Mouse (Mus musculus) E14TG2a.4 (cell line): Measurements from ENCODE around the gene Tnfrsf1a.

Experiments
- H3K27me3 ChIP-seq: 2 replicates; pipeline ENCODE4 v1.6.1; 2014; ENCODE audit warnings: low read length, control low read depth; ENCODE audit not compliant: insufficient read depth
- H3K36me3 ChIP-seq: 2 replicates; pipeline ENCODE4 v1.6.1; 2014; ENCODE audit warnings: low read length, control low read depth; ENCODE audit not compliant: insufficient read depth
- H3K4me1 ChIP-seq: replicated peaks from 2 replicates; pipeline ENCODE4 v1.6.1; 2014; ENCODE audit warnings: low read depth, low read length, control low read depth
- H3K4me3 ChIP-seq: replicated peaks from 2 replicates; pipeline ENCODE4 v1.5.1; 2014; ENCODE audit warnings: mild to moderate bottlenecking, low read length
- H3K9me3 ChIP-seq: 2 replicates; pipeline ENCODE4 v1.6.1; 2014; ENCODE audit warnings: low read length, control low read depth
- CTCF ChIP-seq: conservative IDR thresholded peaks from 2 replicates; pipeline ENCODE4 v1.5.1; 2014; ENCODE audit warnings: low read length
- NANOG ChIP-seq: IDR thresholded peaks from 2 replicates; pipeline ENCODE4 v1.6.1; 2014; ENCODE audit warnings: borderline replicate concordance, low read length, mixed read lengths
- POU5F1 ChIP-seq: IDR thresholded peaks from 2 replicates; pipeline ENCODE4 v1.6.1; 2014; ENCODE audit warnings: low read length, borderline replicate concordance

Tnfrsf1a gene

DNA sequence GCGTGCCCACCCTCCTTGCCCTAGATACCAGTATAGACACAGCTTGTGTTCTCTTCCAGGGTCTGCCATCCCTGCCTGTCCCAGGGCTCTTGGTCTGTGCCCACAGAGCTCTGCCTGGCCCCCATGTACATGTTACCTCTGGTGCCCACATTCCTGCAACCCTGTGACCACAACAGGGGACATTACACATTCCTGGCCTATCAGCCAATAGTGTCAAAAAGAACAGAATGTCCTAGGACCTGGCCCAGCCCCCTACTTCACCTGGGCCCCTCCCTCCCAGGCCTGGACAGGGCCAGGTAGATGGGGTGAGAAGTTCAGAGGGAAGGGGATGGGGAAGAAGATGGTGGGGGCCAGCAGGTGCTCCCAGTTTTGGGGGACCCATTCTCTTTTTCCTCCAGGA lies 28.8 kb upstream of the Tnfrsf1a start, which contains the start of gene Scnn1a:
Scnn1a (plus strand) TSS at position 337 of the 400 bp plus-strand sequence.
- H3K36me3 ChIP-seq = no peaks in the 10 kb centered on the region
- peaks cover 77% of the 10 kb centered on the region for H3K27me3 ChIP-seq
- peak within 1 kb of the TSS; percentile 57 for H3K4me3 ChIP-seq
- peaks cover 47% of the 10 kb centered on the region for H3K4me1 ChIP-seq
- H3K9me3 ChIP-seq = no peaks in the 10 kb centered on the region
- TF ChIP-seq POU5F1 (no peak), CTCF (no peak), NANOG (no peak)

DNA sequence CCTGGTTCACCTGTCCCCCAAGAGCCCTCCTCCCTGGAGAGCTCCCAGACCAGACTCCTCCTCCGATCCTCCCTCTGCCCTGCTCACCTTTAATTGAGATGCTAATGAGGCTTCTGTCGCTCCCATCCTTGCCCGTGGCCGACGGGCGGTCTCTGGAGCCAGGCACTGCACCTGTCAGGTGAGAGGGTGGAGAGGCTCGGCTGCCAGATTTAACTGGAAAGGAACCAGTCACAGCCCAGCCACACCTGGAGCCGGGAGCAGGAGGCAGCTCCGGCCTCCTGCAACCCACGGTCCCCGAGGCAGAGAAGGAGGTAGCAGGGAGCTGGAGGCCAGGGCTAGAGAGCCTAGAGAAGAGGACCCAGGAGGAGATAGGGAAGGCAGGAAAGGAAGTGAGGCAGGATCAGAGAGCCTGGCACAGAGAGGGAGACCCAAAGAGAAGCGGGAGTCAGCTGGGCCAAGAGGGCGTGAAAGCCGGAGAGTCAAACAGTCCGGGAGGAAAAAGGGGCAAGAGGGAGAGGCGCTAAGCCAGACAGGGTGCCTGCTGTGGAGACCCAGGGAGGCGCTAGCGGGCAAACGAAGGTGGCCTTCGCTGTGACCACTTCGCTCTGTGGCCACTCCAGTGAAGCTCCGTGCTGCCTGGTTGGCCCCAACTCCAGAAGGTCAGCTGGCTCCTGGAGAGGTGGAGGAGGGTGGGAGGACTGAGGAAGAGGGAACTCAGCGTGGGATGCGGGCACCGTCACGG lies 27.9 kb upstream of the Tnfrsf1a start:
- TF ChIP-seq NANOG (no peak), POU5F1 (no peak), CTCF (no peak)
- peak overlapping the region; percentile 57 for H3K4me3 ChIP-seq
- no peaks in the 10 kb centered on the region for H3K36me3 ChIP-seq
- peaks cover 47% of the 10 kb centered on the region for H3K4me1 ChIP-seq
- no peaks in the 10 kb centered on the region for H3K9me3 ChIP-seq
- peaks cover 74% of the 10 kb centered on the region for H3K27me3 ChIP-seq

DNA sequence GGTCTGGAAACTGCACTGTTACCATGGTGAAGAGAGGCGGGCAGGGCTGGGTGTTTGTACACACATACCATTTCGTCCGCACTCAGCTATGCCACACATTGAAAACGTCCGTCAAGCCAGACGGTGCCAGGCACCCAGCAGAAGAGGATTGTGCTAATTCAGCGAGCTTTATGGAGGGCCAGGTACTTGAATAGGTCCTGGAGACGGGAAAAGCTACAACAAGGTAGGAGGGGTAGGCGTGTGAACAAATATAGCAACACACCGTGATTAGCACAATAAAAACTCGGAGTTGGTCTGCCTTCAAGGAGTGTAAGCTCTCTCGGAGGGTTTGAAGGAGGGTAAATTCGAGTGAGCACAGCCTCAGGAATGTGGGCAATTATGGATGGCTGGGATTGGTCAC lies 26.4 kb upstream of the Tnfrsf1a start:
- H3K27me3 ChIP-seq = peaks cover 77% of the 10 kb centered on the region
- no peaks in the 10 kb centered on the region for H3K36me3 ChIP-seq
- no peak for TF ChIP-seq POU5F1
- no peak for TF ChIP-seq NANOG
- TF ChIP-seq CTCF = no peak

DNA sequence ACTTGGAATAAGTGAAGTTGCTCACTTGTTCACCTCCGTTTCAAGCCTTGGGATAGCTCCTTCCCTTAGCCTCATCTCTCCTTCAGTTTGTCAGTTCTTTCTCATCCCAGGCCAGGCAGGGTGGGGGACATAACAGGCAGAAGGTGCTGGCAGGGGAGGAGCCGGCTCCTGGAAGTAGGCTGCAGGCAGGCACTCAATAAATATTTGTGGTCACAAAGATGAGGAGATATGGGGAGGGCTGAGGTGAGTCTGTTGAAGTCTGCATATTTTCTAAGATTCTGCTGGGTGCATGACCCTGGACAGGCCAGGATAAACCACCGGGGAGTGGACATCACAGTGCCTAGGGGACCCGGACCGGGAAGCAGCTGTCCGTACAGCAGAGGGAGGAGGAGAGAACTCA lies 25.6 kb upstream of the Tnfrsf1a start:
- no peaks in the 10 kb centered on the region for H3K9me3 ChIP-seq
- H3K4me3 ChIP-seq = no peak overlapping the region
- peaks cover 51% of the 10 kb centered on the region for H3K4me1 ChIP-seq
- TF ChIP-seq POU5F1 (no peak), NANOG (no peak), CTCF (no peak)
- no peaks in the 10 kb centered on the region for H3K36me3 ChIP-seq
- H3K27me3 ChIP-seq = peaks cover 75% of the 10 kb centered on the region

More for the DNA sequence above, 26.4 kb upstream of the Tnfrsf1a start:
- Histone ChIP-seq H3K4me3 (peak overlapping the region; percentile 57; the same call in 1 of the 2 replicates), H3K9me3 (no peaks in the 10 kb centered on the region), H3K4me1 (peaks cover 47% of the 10 kb centered on the region)

DNA sequence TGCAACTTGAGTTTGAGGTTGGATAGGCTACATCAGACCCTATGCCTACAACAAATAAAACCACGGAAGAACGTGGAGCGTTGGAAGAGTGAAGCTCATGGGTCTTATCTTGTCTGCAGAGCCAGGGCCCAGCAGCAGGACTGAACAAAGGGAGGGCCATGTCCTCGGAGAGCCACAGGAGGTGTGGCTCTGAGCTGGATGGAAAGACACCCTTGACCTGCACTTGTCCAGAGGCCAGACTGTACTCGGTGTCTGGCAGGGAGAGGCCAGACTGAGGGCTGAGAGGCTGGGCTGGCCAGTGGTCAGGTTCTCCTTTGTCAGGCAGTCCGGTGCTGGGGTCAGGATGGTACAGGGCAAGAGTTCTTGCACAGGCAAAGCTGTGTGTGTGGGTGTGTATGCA lies 23.8 kb upstream of the Tnfrsf1a start:
- TF ChIP-seq POU5F1 (no peak), CTCF (no peak), NANOG (no peak)
- Histone ChIP-seq H3K9me3 (no peaks in the 10 kb centered on the region), H3K36me3 (no peaks in the 10 kb centered on the region), H3K27me3 (peaks cover 66% of the 10 kb centered on the region), H3K4me3 (no peak overlapping the region), H3K4me1 (peaks cover 45% of the 10 kb centered on the region)

DNA sequence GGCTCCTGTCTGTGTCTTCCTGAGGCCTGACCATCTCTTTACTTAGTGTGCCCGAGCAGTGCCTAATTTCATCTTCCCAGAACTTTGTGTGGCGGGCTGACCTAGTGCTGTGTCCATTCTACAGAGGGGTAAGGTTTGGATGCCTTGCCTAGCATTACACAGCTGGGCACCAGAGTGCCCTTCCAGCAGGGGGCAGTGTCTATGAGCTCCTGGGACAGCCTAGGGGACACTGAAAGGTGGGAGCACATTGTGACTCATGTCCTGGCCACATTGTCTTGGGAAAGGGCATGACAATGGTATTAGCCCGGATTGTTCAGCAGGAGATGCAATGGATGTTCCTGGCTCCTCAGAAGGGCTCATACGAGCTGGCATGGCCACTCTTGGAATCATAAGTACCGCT lies 20.9 kb upstream of the Tnfrsf1a start:
- Histone ChIP-seq H3K4me1 (peaks cover 23% of the 10 kb centered on the region), H3K9me3 (no peaks in the 10 kb centered on the region), H3K36me3 (no peaks in the 10 kb centered on the region), H3K4me3 (no peak overlapping the region), H3K27me3 (peaks cover 61% of the 10 kb centered on the region)
- TF ChIP-seq NANOG (no peak), CTCF (peak; percentile 55), POU5F1 (no peak)

DNA sequence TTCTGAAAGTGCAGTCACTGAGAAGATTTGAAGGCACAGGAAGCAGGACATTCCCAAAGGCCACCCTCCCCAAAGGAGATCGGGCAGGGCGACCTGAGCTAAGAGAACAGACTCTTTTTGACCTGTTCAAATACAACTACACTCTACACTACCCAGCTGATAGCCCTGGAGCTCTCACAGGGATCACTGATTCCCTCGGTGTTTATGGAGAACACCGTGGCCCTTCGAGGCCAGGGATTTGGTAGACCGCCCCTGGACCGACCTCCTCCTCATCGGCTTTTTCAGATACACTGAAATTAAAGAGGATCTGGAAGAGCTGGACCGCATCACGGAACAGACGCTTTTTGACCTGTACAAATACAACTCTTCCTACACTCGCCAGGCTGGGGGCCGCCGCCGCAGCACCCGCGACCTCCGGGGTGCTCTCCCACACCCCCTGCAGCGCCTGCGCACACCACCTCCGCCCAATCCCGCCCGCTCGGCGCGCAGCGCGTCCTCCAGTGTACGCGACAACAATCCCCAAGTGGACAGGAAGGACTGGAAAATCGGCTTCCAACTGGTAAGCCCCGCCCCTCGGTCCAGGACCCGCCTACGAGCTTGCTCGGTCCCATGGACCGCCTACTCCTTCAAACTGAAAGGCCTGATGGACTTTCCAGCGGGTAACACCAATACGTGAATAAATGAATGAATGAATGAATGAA lies 18.4 kb upstream of the Tnfrsf1a start:
- Histone ChIP-seq H3K4me1 (peaks cover 18% of the 10 kb centered on the region), H3K27me3 (peaks cover 41% of the 10 kb centered on the region), H3K4me3 (peak overlapping the region; percentile 76)

DNA sequence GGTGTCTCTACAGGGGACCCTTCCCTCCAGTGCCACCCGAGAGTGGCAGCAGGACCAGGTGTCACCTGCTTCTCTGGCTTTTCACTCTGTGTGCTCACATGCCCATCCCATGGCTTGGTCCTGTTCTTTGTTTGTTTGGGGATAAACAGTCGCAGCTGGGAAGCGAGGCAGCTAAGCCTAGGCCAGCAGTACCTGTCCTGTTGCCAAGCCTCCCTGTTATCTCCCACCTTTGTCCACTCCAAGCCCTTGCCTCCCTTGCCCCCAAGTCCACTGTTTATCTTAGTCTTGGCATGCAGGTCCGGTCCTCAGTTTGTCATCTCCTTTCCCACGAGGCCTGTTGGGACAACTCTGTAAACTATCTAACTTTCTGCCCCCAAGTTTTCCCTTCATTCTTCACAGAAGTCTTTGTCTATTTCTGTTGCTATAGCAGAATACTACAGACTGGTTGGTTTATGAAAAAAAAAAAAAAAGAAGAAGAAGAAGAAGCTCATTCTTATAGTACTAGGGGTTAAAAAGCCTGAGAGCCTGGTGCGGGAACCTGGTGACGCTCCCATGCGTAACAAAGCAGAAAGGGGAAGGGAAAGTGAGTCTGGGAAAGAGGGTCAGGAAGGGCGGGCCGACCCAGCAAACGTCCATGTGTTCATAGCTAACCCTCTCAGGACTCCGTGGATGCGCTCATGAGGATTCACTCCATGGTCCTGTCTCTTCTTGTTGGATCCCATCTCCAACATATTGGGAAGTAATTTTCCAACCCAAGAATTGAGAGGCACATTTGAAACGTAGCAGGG lies 15.9 kb upstream of the Tnfrsf1a start:
- Histone ChIP-seq H3K4me1 (peaks cover 17% of the 10 kb centered on the region), H3K27me3 (peaks cover 43% of the 10 kb centered on the region), H3K4me3 (no peak overlapping the region), H3K9me3 (no peaks in the 10 kb centered on the region), H3K36me3 (no peaks in the 10 kb centered on the region)
- no peak for TF ChIP-seq POU5F1
- no peak for TF ChIP-seq CTCF
- TF ChIP-seq NANOG = no peak

More for the DNA sequence above, 18.4 kb upstream of the Tnfrsf1a start:
- H3K36me3 ChIP-seq = no peaks in the 10 kb centered on the region
- TF ChIP-seq CTCF (no peak), NANOG (no peak), POU5F1 (no peak)
- no peaks in the 10 kb centered on the region for H3K9me3 ChIP-seq
